ENCODE assay signal across 15 mouse cellular contexts in genomic region chr13:56616386-56616785, GRCm38 (mm10). TPM values are rescaled to one million over a fixed set of nuclear protein-coding genes. Genes with fewer than 3 reads are reported as not detected.
DNase-seq lines count a peak whose midpoint lies in the region; ATAC-seq and TF ChIP-seq lines count a peak whose summit lies in the region.
"Had no signal": no experiment of that assay in that cellular context is flagged by ENCODE, and none has a peak within 500 bp of the region (broad histone marks: within the 10 kb centered on the region; RNA-seq: fewer than 3 reads in every experiment).

No protein-coding gene starts in this region.

- H3K9me3 ChIP-seq in lung, embryonic 14.5 days (ENCODE audit: low read depth, low read length), result no peaks in the 10 kb centered on the region
- H3K9me3 ChIP-seq in stomach, postnatal 0 days (ENCODE audit: control insufficient read depth, low read length), result no peaks in the 10 kb centered on the region
- H3K9me3 ChIP-seq: forebrain, embryonic 15.5 days; limb, embryonic 13.5 days; midbrain, embryonic 12.5 days; stomach, embryonic 15.5 days had no signal

- no peak for TF ChIP-seq CTCF in lung, embryonic 14.5 days (IDR thresholded peaks at IDR 0.05; ENCODE audit: low read depth)
- TF ChIP-seq CTCF in stomach, postnatal 0 days (IDR thresholded peaks at IDR 0.05; ENCODE audit: low read depth), result no peak

- TF ChIP-seq EP300 in stomach, postnatal 0 days (optimal IDR thresholded peaks at IDR 0.05), result no peak

- peaks cover 18% of the 10 kb centered on the region; the same call in 1 of the 2 replicates for H3K36me3 ChIP-seq in lung, embryonic 14.5 days (ENCODE audit: insufficient read depth)
- no peaks in the 10 kb centered on the region for H3K36me3 ChIP-seq in stomach, postnatal 0 days (ENCODE audit: control insufficient read depth, insufficient read depth, low read length)
- H3K36me3 ChIP-seq: forebrain, embryonic 15.5 days; midbrain, embryonic 12.5 days; stomach, embryonic 15.5 days had no signal

- H3K27ac ChIP-seq in lung, embryonic 14.5 days (ENCODE audit: low read depth), result peak overlapping the region; percentile 36; the same call in 1 of the 2 replicates
- H3K27ac ChIP-seq in stomach, postnatal 0 days (replicated peaks), result no peak overlapping the region
- H3K27ac ChIP-seq: forebrain, embryonic 15.5 days; limb, embryonic 13.5 days; midbrain, embryonic 12.5 days; stomach, embryonic 15.5 days had no signal

- H3K4me2 ChIP-seq in lung, embryonic 14.5 days, result no peak overlapping the region; the same call in 1 of the 2 replicates
- H3K4me2 ChIP-seq in stomach, postnatal 0 days (replicated peaks; ENCODE audit: low read depth), result no peak overlapping the region; the same call in 1 of the 2 replicates
- H3K4me2 ChIP-seq: forebrain, embryonic 15.5 days; limb, embryonic 13.5 days; midbrain, embryonic 12.5 days; stomach, embryonic 15.5 days had no signal

- H3K4me1 ChIP-seq in lung, embryonic 14.5 days (ENCODE audit: insufficient read depth), result peaks cover 41% of the 10 kb centered on the region
- H3K4me1 ChIP-seq in stomach, postnatal 0 days (replicated peaks; ENCODE audit: control insufficient read depth, insufficient read depth), result peaks cover 11% of the 10 kb centered on the region; the same call in 1 of the 2 replicates

- no peak overlapping the region for H3K9ac ChIP-seq in lung, embryonic 14.5 days
- no peak overlapping the region for H3K9ac ChIP-seq in stomach, postnatal 0 days (ENCODE audit: low read length)
- H3K9ac ChIP-seq: forebrain, embryonic 15.5 days; limb, embryonic 13.5 days; midbrain, embryonic 12.5 days; stomach, embryonic 15.5 days had no signal

- H3K4me3 ChIP-seq in lung, embryonic 14.5 days (ENCODE audit: low read depth, low read length), result no peak overlapping the region
- no peak overlapping the region for H3K4me3 ChIP-seq in stomach, postnatal 0 days (ENCODE audit: low read depth, low read length)
- H3K4me3 ChIP-seq: forebrain, embryonic 15.5 days; limb, embryonic 13.5 days; midbrain, embryonic 12.5 days; stomach, embryonic 15.5 days had no signal

- intact Hi-C loops in heart, postnatal 14 days (cut with DNase I), result loop anchor here (2.0 kb wide), 1 partner anchor 42 kb away; no protein-coding TSS in a partner anchor

- no peak for ATAC-seq in lung, embryonic 14.5 days (ENCODE audit: insufficient read depth)
- 0 out of 4 replicates have a peak, but pooled peaks have one; percentile 0 to 6 for ATAC-seq in hematopoietic stem cell, adult 5-6 weeks (replicated peaks in 1 of 2; ENCODE audit: insufficient read depth in 1 of 2, low FRiP score in 2 of 2, low TSS enrichment in 1 of 2, low read depth in 1 of 2, poor library complexity in 2 of 2, severe bottlenecking in 2 of 2)
- 0 out of 2 replicates have a peak, but pooled peaks have one; percentile 16 for ATAC-seq in stomach, postnatal 0 days (ENCODE audit: low FRiP score, low TSS enrichment)
- ATAC-seq: forebrain, embryonic 15.5 days had no signal

- no peaks in the 10 kb centered on the region for H3K27me3 ChIP-seq in lung, embryonic 14.5 days (ENCODE audit: insufficient read depth, low read length)
- no peaks in the 10 kb centered on the region for H3K27me3 ChIP-seq in stomach, postnatal 0 days (ENCODE audit: control insufficient read depth, insufficient read depth, low read length)
- H3K27me3 ChIP-seq: forebrain, embryonic 15.5 days; limb, embryonic 13.5 days; stomach, embryonic 15.5 days had no signal

- WGBS in lung, embryonic 14.5 days, result 34% methylated on average over 7 of the region's 7 CpGs
- 41% methylated on average over 7 of the region's 7 CpGs for WGBS in stomach, postnatal 0 days

- DNase-seq in heart, adult 11 months, result peak; percentile 91
- no peak for DNase-seq in heart, postnatal 14 days
- DNase-seq in lung, embryonic 14.5 days, result no peak
- no peak for DNase-seq in lung, adult 18-20 months
- no peak for DNase-seq in stomach, postnatal 0 days (ENCODE audit: low spot score)
- no peak for DNase-seq in layer of hippocampus, adult 18-20 months (ENCODE audit: low spot score in 2 of 2)
- DNase-seq in embryo, embryonic 9.5 days (ENCODE audit: extremely low spot score), result no peak
- DNase-seq: cerebellum, adult 11-12 months; gastrocnemius, postnatal 14 days; thymus, postnatal 25 days had no signal

RNA-seq across cellular contexts. Expression of gene Tgfbi, which starts 7.1 kb away (rescaled TPM):
- total RNA-seq in heart, postnatal 14 days (2021), result 10 to 100 TPM; 17.1 to 22.3 TPM
- 165 and 171 TPM in 2 replicates for polyA plus RNA-seq in lung, embryonic 14.5 days (2014; fragmentation: Nextera tagmentation; extraction: Ambion mirVana)
- 17.4 and 25.6 TPM in 2 replicates for total RNA-seq in hematopoietic stem cell, adult 5-6 weeks (2017)
- 140 and 149 TPM in 2 replicates for polyA plus RNA-seq in stomach, postnatal 0 days (2015; fragmentation: Nextera tagmentation; extraction: Ambion mirVana)
- total RNA-seq in layer of hippocampus, adult 18-20 months (2021), result 1 to 10 TPM; 2.4 to 3.2 TPM
